Mouse (Mus musculus) B cell, adult 62 days (primary cell): ENCODE measurements around the gene Zfp119b. TPM values are rescaled to one million over a fixed set of nuclear protein-coding genes. Genes with fewer than 3 reads are reported as not detected.

Experiments used
- total RNA-seq: library from RNA; stranded (reverse); gene quantifications from 4 replicates; pipeline ENCODE4 v1.2.4, GENCODE M21; 2023

The Zfp119b gene
- 3.3 to 6.1 TPM (median 5.2 TPM) in 4 replicates for total RNA-seq

GRCm38 (mm10) chr17:55949400-55949799, at the start of gene Zfp119b:
Gene Zfp119b, minus strand, starts transcription at chr17:55949500.

GRCm38 (mm10) chr17:55986030-55986961, 37.0 kb upstream of the Zfp119b start, which contains the start of gene Fsd1:
Gene Fsd1, plus strand, starts transcription at chr17:55986509.

GRCm38 (mm10) chr17:55969966-55970891, 20.9 kb upstream of the Zfp119b start, which contains the start of gene Shd:
Gene Shd, plus strand, starts transcription at chr17:55970467.

GRCm38 (mm10) chr17:55958918-55959728, 9.8 kb upstream of the Zfp119b start, which contains the start of gene Yju2:
Gene Yju2, plus strand, starts transcription at chr17:55959099.

GRCm38 (mm10) chr17:55952447-55953027, 3.2 kb upstream of the Zfp119b start, which contains the start of gene Ebi3:
Gene Ebi3, plus strand, starts transcription at chr17:55952640.

Other genes starting within 250 kb of the Zfp119b start
- 30.8 to 37.3 TPM (median 36.3 TPM) in 4 replicates for gene Pot1b, start 236.9 kb downstream of the Zfp119b start, total RNA-seq
- 0.92 to 2.0 TPM (median 1.4 TPM) in 4 replicates for gene Adgre4, start 199.5 kb downstream of the Zfp119b start, total RNA-seq
- gene Zfp119a, start 70.6 kb downstream of the Zfp119b start, total RNA-seq: 9.7 to 11.3 TPM (median 10.7 TPM) in 4 replicates
- 19.1 to 20.5 TPM (median 19.2 TPM) in 4 replicates for gene Zfp959, start 57.4 kb downstream of the Zfp119b start, total RNA-seq
- 14.2 to 17.7 TPM (median 15.5 TPM) in 4 replicates for gene Ebi3, start 3.1 kb upstream of the Zfp119b start, total RNA-seq
- 44.4 to 50.9 TPM (median 50.3 TPM) in 4 replicates for gene Yju2, start 9.6 kb upstream of the Zfp119b start, total RNA-seq
- 0.81 to 2.9 TPM (median 1.8 TPM) in 4 replicates for gene Shd, start 21.0 kb upstream of the Zfp119b start, total RNA-seq
- gene Fsd1, start 37.0 kb upstream of the Zfp119b start, total RNA-seq: not detected in 4 replicates
- 1.2 TPM in 1 of 4 replicates, not detected in the others for gene Stap2, start 56.1 kb upstream of the Zfp119b start, total RNA-seq
- gene Mpnd, start 56.2 kb upstream of the Zfp119b start, total RNA-seq: 57.6 to 74.2 TPM (median 66.5 TPM) in 4 replicates
- 90.4 to 97.0 TPM (median 94.7 TPM) in 4 replicates for gene Sh3gl1, start 87.1 kb upstream of the Zfp119b start, total RNA-seq
- 2.7 to 4.1 TPM (median 3.2 TPM) in 4 replicates for gene Chaf1a, start 90.9 kb upstream of the Zfp119b start, total RNA-seq
- gene Ubxn6, start 125.5 kb upstream of the Zfp119b start, total RNA-seq: 65.9 to 73.7 TPM (median 71.6 TPM) in 4 replicates
- 105 to 126 TPM (median 115 TPM) in 4 replicates for gene Hdgfl2, start 130.1 kb upstream of the Zfp119b start, total RNA-seq
- gene Plin4, start 160.3 kb upstream of the Zfp119b start, total RNA-seq: not detected in 4 replicates
- gene Plin5, start 168.1 kb upstream of the Zfp119b start, total RNA-seq: not detected in 4 replicates
- not detected in 4 replicates for gene Lrg1, start 172.5 kb upstream of the Zfp119b start, total RNA-seq
- 1.0 to 1.3 TPM (median 1.2 TPM) in 4 replicates for gene Sema6b, start 190.8 kb upstream of the Zfp119b start, total RNA-seq
- gene Tnfaip8l1, start 213.0 kb upstream of the Zfp119b start, total RNA-seq: 0.21 to 0.38 TPM (median 0.27 TPM) in 3 of 4 replicates, not detected in the other
- gene Mydgf, start 234.4 kb upstream of the Zfp119b start, total RNA-seq: 48.9 to 52.9 TPM (median 52.0 TPM) in 4 replicates